Mouse (Mus musculus) small intestine, adult 2 months (tissue): Measurements from ENCODE around the gene Ttn. TPM values are rescaled to one million over a fixed set of nuclear protein-coding genes. Genes with fewer than 3 reads are reported as not detected.

ENCODE experiments used
- H3K27ac ChIP-seq: fragments of 200-500 bp; 2 replicates; pipeline ENCODE4 v1.5.1; 2012; ENCODE audit warnings: low read depth, low read length, control low read depth, inconsistent platforms; ENCODE audit not compliant: insufficient read depth
- H3K27me3 ChIP-seq: fragments of 200-500 bp; 2 replicates; pipeline ENCODE4 v1.6.1; 2012; ENCODE audit warnings: mild to moderate bottlenecking, moderate library complexity, low read length, inconsistent platforms; ENCODE audit not compliant: control insufficient read depth, insufficient read depth
- H3K36me3 ChIP-seq: fragments of 200-500 bp; 2 replicates; pipeline ENCODE4 v1.6.1; 2012; ENCODE audit warnings: mild to moderate bottlenecking, low read length, control low read depth, inconsistent platforms; ENCODE audit not compliant: control insufficient read depth, insufficient read depth
- H3K4me1 ChIP-seq: fragments of 200-500 bp; 2 replicates; pipeline ENCODE4 v1.6.1; 2012; ENCODE audit warnings: low read length, inconsistent platforms, mixed read lengths; ENCODE audit not compliant: control insufficient read depth, insufficient read depth, insufficient read length
- H3K4me3 ChIP-seq: fragments of 200-500 bp; 2 replicates; pipeline ENCODE4 v1.5.1; 2012; ENCODE audit warnings: low read depth, mild to moderate bottlenecking, control low read depth, inconsistent platforms, low read length, moderate library complexity
- CTCF ChIP-seq: fragments of 200-500 bp; IDR thresholded peaks from 2 replicates; pipeline ENCODE4 v1.5.1; 2012; ENCODE audit warnings: low read depth, mild to moderate bottlenecking, control low read depth, inconsistent platforms, low read length, moderate library complexity, mixed read lengths; ENCODE audit not compliant: insufficient replicate concordance, insufficient read length; ENCODE audit errors: extremely low read depth
- POLR2A ChIP-seq: fragments of 200-500 bp; IDR thresholded peaks from 2 replicates; pipeline ENCODE4 v1.6.1; 2012; ENCODE audit warnings: low read depth, mild to moderate bottlenecking, control low read depth, inconsistent platforms, low read length, moderate library complexity
- WGBS: fragments of 180-500 bp; shearing (Covaris S2); methylation state at CpG from one replicate; pipeline ENCODE4 v1.1.7; 2018; 5-methylcytosine and 5-hydroxymethylcytosine counted together
- polyA plus RNA-seq: library from polyadenylated mRNA; depleted of rRNA; stranded (reverse); fragments of >200 nt; gene quantifications from 2 replicates; pipeline ENCODE4 v1.2.3, GENCODE M21; 2012; rRNA removed

Ttn gene
- polyA plus RNA-seq, 1 experiment, result 0.01 TPM

DNA sequence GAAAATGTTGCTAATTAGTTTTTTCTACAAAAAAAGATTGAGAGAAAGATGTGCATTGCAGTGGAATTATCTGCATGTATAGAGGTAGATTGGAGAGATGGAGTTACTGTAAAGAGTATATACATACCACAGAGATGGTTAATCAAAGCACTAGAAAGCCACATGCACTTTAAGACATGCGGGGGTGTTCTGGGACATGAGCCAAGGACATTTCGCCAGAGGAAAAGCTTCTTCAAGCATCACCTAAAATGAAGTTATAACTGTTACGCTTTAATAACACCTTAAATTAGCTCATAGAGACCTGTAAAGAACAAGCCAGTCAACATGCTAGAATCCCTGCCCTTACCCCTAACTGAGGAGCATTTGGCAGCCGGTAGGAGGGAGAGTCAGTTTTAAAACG, 315.1 kb downstream of the Ttn start:
- WGBS, result 88% methylated on average over 5 of the region's 5 CpGs
- Histone ChIP-seq H3K27ac (no peak overlapping the region), H3K36me3 (peaks cover 16% of the 10 kb centered on the region), H3K27me3 (no peaks in the 10 kb centered on the region), H3K4me3 (no peak overlapping the region), H3K4me1 (no peaks in the 10 kb centered on the region; the same call in 1 of the 2 replicates)
- no peak for TF ChIP-seq POLR2A
- TF ChIP-seq CTCF, result no peak

DNA sequence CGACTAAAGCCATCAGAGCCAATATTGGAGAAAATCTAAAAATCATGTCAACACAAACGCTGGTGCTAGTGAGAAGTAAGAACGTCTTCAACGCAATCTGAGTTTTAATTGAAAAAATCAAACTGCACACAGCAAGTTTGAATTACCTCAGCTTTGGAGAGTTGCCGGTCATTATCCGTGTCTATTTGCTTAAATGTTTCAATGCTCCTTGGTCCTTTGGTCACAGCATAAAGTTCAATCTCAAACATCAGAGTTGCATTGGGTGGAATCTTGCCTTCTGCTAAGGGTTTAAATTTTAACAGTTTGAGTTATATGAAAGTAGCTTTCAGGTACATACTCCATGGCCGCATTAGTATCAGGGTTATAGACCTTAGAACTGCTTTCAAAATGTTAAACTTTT, 316.8 kb downstream of the Ttn start:
- Histone ChIP-seq H3K4me1 (no peaks in the 10 kb centered on the region), H3K4me3 (no peak overlapping the region), H3K36me3 (peaks cover 16% of the 10 kb centered on the region), H3K27ac (no peak overlapping the region), H3K27me3 (no peaks in the 10 kb centered on the region)
- TF ChIP-seq CTCF (no peak), POLR2A (no peak)
- WGBS, result 96% methylated on average over 7 of the region's 7 CpGs

DNA sequence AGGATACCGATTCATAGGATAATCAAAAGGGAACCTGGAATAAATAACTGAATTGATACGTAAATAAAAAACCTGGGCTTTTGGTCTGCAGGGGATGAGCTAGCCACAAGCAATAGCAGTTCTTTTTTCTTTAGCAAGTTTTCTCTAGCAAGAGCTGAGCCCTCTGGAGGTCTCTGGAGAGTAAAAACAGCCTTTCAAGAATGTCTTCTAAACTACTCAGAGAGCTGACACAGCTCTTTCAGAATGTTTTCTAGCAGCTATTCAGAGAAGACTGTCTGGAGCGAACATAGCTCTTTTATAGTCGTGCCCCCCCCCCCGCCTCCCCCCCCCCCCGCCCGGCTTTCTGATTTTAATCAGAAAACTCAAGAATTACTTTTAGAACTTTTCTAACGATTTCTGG, 322.9 kb downstream of the Ttn start:
- 61% methylated on average over 8 of the region's 8 CpGs for WGBS
- H3K36me3 ChIP-seq, result 0 out of 2 replicates have a peak, but pooled peaks cover 5% of the 10 kb centered on the region
- H3K4me1 ChIP-seq, result no peaks in the 10 kb centered on the region
- H3K4me3 ChIP-seq, result no peak overlapping the region
- H3K27ac ChIP-seq, result no peak overlapping the region
- no peak for TF ChIP-seq POLR2A
- TF ChIP-seq CTCF, result no peak
- H3K27me3 ChIP-seq, result no peaks in the 10 kb centered on the region

DNA sequence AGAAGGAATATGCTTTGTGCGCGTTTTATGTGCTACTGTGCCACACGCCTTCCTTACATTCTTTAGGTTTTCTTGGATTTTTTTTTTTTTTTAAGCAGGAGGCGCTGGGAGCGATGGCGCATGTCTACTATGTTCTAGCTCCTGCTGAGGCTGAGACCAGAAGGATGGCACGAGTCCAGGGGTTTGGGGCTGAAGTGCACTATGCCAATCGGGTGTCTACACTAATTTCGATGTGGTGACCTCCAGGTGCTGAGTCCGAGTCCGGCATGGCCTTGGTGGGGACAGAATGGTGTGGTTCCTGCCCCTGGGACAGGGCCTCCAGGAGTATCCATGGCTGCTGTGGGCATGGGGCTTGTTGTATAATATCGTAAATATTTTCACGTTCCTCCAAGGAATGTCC, 323.8 kb downstream of the Ttn start:
- Histone ChIP-seq H3K27ac (no peak overlapping the region), H3K4me1 (no peaks in the 10 kb centered on the region), H3K27me3 (no peaks in the 10 kb centered on the region), H3K4me3 (no peak overlapping the region), H3K36me3 (0 out of 2 replicates have a peak, but pooled peaks cover 3% of the 10 kb centered on the region)
- no peak for TF ChIP-seq CTCF
- 69% methylated on average over 13 of the region's 13 CpGs for WGBS

DNA sequence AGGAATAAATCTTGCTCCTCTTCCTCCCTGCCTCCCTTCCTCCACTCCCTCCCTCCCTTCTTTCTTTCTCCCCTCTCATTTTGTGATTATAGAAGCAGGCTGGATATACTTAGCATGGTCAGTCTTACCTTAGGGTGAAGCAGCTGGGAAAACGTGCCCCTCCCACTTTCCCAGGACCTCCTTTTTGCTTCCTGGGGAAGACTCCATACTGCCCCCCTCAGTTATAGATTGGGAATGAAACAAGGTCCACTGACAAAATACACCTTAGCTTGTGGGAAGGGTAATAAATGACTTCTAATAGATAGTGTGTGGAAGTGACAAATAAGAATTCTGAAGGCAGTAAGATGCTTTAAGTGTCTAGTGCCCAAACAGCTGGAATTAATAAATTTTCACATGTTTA, 326.4 kb downstream of the Ttn start:
- WGBS, result 7% methylated on average over 1 of the region's 1 CpGs

DNA sequence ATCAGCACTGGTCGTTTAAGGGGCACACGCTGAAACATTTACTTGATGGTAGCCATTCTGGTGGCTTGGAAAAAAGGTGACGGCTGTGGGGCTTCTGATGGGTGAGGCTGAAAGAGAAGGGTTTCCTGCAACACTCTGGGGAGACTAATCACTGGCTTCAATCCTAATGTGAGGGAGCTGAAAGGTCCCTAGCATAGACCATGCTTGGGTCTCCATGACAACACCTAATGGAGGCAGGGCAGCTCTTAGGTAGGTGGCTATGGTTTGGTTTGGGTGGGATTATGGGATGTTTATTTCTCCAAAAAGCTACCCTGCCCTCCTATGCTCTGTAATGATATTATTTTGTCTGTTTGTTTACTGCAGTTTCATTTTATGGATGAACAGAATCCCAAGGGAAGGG, 326.9 kb downstream of the Ttn start:
- Histone ChIP-seq H3K27ac (no peak overlapping the region), H3K36me3 (no peaks in the 10 kb centered on the region), H3K4me1 (no peaks in the 10 kb centered on the region), H3K27me3 (no peaks in the 10 kb centered on the region), H3K4me3 (no peak overlapping the region)
- no peak for TF ChIP-seq POLR2A
- no peak for TF ChIP-seq CTCF
- 79% methylated on average over 3 of the region's 3 CpGs for WGBS

More for the DNA sequence above, 326.4 kb downstream of the Ttn start:
- Histone ChIP-seq H3K36me3 (no peaks in the 10 kb centered on the region), H3K4me1 (no peaks in the 10 kb centered on the region), H3K27me3 (no peaks in the 10 kb centered on the region), H3K27ac (no peak overlapping the region), H3K4me3 (no peak overlapping the region)
- TF ChIP-seq POLR2A (no peak), CTCF (peak; percentile 29; the same call in 1 of the 2 replicates)

DNA sequence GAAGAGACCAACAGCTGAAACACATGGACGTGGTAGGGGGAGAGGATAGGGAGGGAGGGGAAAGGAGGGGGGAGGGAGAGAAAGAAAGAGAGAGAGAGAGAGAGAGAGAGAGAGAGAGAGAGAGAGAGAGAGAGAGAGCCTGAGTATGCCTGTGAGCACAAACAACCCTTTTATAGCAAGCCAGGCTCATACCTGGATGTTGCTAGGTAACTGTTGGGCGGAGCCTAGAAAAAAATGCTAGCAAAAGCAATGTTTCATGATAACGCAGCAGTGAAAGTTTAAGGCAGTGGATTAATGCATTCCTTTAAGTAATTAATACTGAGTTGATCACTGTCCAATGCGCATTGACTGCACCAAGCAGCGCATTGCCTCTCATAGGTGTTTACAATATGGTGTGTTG, 327.7 kb downstream of the Ttn start:
- WGBS, result 20% methylated on average over 5 of the region's 5 CpGs
- Histone ChIP-seq H3K36me3 (no peaks in the 10 kb centered on the region), H3K27me3 (no peaks in the 10 kb centered on the region), H3K4me3 (no peak overlapping the region), H3K4me1 (no peaks in the 10 kb centered on the region), H3K27ac (no peak overlapping the region)
- TF ChIP-seq POLR2A (no peak), CTCF (no peak)

Other genes with a start within 250 kb of the Ttn start
- 0.41 and 0.88 TPM in 2 replicates for gene Ccdc141, start 188.1 kb upstream of the Ttn start, polyA plus RNA-seq